Mouse (Mus musculus) frontal cortex, postnatal 10 days (tissue): ENCODE results near the gene Gm28042.
A peak's percentile ranks its signal among the peaks of the same experiment; 100 is the strongest.

Experiments used
- DNase-seq, 2 experiments: peaks; one replicate each; pipeline ENCODE4 v3.0.0; 2022; ENCODE audit warnings: low spot score in 2 of 2, mixed read lengths in 1 of 2

Gene Gm28042

DNA sequence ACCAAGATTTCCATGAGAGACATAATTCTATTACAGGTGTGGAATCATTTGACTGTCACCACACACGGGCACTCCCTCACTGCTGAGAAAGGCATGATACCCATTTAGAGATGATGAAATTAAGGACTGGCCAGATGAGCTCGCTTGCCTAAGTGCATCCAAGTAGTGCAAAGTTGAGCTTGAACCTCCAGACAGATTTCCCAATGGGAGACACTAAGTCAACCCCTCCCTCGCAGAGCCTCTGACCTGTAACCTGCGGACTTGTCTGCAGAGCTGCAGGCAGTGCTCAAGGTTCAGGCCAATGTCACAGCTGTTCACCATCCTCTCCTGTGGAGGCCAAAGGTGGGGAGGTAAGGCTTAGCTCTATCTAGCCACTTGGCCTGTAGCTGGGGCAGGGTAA is 31.5 kb downstream of the Gm28042 start:
- DNase-seq, result no peak

DNA sequence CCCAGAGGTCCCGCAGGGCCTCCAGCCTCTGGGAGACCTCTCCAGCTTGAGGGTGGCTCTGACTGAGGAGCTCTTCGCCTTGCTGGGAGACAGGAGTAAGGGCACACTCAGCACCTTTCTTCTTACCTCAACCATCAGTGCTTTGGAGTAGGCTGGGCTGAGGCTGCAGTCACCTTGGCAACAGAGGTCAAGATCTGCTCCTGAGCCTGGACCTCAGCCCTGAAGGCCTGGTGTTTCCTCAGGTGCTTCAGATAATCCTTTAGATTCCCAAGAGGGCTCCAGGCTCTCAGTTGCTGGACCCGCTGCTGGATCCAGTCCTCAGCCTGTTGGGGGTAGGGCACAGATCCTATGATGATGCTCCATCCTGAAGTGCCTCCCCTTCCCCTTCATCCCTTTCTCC is 32.2 kb downstream of the Gm28042 start:
- no peak for DNase-seq

DNA sequence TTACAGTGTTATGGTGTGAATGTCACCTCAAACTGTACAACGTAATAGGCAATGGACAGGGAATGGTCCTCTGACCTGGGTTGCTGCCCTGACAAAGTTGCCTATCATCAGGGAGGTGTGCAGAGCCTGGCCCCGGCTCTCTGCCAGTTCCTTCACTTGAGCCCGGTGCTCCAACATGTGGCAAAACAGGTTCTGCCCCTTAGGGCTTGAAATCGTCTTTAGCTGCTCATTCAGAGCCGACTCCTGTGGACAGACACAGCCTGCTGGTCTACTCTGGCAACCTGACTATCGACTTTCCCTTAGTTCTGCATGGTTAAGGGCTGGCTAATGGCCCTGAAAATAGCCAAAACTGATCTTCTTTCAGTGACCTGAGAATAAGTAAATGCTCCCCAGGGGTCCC is 32.9 kb downstream of the Gm28042 start:
- no peak for DNase-seq

DNA sequence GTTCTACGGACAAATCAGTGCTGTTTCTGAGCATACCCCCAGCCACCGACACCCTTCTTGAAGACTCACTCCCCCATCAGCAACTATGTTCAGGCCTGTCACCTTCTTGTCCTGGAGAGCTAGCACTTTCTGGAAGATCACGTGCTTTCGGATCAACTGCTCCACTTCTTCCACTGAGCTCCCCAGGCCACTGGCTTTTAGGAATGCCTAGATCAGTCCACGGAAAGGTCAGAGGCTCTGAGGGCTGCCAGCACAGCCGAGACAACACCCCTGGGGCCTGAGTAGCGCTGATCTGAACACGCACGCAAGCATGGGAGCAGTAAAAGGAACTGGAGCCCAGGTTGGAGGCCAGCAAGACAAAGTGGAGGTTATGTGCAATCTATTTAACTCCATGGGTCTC is 33.4 kb downstream of the Gm28042 start:
- no peak for DNase-seq

DNA sequence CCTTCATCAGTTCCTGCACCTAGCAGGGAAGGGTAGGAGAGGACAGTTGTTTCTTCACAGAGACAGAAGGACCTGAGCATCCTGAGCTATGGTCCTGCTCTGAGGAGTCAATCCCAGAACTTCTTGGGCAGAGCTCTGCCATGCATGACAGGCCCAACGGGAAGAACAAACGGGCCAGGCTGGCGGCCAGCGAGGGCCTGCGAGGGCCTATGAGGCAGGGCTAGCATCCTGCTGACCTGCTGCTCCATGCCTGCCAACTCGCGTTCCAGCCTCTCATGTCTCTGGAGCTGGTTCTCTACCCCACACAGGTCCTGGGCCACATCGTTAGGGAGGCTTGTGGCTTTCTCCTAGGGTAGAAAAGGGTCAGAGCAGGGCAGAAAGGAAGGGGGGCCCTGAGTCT is 35.0 kb downstream of the Gm28042 start:
- DNase-seq, result no peak

DNA sequence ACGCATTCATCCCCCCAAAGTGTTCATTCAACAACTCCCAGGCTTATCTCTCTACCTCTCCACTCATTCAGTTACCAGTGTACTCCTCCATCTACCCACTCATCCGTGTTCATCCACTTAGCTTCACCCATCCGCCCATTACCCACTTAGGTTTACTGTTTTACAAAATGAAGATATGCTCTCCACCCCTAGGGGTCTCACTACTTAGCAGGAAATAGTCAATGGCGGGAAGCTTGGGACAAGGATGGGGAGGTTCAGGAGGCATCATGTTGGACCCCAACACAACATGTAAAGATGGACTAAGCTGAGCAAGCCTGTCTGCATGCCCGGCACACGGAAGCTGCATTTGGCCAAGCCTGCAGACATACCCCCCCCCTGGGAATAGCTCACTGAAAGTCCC is 37.3 kb downstream of the Gm28042 start:
- no peak for DNase-seq

DNA sequence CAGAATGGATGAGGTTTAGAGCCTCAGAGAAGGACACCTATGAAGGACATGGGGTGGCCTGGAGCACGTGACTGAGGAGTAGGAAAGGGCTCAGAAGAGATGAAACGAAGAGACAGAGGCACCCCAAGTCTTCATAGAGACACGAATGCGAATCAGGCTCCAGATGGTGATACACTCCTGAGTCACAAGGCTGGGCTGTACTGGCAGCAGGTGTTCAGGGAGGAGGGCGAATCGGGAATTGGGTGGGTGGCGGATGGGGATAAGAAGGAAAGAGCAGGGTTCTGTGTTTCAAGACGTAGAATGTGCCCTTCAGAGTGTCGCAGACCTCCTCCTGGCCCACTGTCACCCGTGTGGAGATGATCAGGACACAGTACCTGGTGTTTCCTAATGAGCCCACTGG is 38.0 kb downstream of the Gm28042 start:
- DNase-seq, result no peak

DNA sequence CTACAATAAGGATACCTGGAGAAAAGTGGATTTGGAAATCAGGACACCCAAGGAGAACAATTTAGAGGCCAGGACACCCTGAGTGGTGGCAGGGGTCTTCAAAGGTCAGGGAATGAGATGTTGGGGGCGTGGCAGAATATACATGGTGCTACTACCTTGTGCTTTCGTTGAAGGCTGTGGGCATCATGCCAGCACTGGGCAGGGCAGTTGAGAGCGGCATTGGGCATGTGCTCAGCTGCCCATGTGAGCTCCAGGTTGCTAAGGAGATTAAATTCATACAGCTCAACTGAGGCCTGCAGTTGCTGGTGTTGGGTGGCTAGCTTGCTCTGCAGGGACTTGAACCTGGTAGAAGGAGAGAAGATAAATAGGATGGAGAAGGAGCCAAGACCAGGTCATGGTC is 38.9 kb downstream of the Gm28042 start:
- DNase-seq, result no peak

DNA sequence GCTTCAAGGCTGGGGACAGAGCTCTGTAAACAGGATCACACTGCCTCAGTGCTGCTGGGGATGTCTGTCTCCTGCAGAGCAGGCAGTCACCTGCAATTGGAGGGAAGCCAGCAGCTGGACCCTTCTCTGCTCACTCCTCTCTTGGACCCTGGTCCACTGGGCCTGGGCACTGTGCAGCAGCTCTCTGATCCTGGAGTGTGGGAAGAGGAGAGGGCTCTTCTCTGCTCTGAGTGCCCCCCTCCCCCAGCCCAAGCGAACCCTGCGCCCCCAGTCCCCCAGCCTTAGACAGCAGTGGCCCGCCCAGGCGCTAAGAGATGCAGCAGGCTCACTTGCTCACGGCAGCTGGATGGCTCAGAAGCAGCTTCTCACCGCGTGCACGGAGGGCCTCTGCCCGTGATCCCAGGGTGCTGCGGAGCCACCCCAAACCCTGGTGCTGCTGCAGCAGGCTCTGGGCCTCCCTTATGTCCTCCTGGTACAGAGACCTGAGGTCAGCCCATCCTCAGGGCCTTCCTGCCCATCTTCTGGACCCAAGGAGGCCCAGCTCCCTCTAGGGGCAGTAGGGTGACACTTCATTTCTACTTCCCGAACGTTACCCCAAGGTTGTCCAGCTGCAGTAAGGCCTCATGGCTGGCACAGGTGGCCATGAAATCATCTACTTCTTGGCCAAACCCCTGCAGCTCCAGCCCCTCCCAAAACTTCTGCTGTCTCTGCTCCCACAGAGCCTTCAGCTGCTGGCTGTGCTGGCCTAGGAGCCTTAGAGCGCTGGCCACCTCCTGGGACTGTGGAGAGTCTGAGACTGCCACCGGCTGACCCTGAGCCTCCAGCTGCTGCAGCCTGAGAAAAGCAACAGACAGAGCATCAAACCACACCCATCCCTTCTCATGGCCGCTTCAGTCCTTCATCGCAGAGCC is 41.5 kb downstream of the Gm28042 start:
- peak; percentile 22 to 31 for DNase-seq

DNA sequence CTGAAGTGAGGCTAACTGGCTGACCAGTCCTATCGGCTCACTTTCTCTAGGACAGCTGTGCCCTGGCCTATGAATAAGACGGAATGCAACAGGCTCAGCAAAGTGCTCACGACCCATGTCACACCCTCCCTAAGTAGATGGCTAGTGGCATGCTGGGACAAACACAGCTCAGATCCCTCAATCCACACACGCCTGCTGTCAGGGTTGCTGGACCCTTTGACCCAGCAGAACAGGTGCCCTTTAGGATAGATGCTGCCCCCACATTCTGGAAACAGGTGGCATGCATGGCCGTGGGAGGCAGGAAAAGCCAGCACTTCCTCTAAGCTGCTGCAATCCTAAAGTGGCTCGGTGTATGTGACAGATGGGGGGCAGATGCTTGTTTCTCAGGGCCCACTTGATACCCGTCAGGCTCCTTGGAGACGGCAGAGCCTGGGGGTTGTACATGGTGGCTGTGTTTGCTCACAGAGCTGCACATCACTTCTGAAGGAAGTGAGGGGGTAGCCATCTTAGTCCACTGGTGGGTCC is 42.2 kb downstream of the Gm28042 start:
- peak; percentile 44 to 69 for DNase-seq

DNA sequence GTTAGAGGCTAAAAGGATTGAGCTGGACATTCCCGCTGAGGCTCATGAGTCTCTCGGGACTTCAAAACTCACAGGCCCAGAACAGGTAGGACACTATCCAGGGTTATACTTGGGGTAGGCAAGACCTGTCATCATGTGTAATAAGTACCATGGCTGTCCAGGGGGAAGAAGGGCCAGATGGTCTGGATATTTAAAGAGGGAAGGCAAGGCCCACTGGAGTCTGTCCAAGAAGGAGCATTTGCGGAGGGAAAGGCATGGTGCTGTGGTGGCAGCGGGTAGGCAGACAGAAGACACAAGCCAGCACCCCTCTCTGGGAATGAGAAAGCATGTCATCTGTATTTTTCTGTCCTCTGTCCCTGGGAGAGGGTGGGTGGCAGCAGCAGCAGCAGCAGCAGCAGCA is 46.8 kb downstream of the Gm28042 start:
- no peak for DNase-seq

DNA sequence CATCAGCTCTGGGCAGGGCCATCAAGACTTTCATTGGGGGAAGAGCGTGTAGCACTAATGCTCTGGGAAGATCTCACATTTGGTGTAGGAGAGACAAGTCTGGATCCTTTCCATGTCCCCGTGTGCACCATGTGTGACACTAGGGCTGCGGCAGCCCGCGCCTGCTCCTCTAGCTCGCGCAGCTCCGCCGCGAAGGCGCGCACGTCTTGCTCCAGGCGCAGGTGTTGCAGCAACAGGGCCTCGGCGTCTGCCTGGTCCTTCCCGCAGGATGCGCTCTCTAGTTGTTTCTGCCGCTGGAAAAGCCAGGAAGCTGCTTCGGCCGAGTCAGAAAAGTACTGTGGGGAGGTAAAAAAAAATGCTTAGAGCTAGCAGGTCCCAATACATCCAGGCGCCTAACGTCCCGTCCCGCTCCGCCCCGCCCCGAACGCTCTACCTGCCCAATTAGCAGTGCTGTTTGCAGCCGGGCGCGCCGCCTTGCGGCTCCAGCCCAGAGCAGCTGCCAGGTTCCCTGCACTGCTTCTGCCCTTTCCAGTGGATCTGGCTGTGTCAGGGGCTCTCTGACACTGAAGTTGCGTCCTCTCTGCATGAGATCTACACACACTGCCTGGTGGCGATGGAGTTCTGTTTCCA is 48.9 kb downstream of the Gm28042 start:
- no peak for DNase-seq

DNA sequence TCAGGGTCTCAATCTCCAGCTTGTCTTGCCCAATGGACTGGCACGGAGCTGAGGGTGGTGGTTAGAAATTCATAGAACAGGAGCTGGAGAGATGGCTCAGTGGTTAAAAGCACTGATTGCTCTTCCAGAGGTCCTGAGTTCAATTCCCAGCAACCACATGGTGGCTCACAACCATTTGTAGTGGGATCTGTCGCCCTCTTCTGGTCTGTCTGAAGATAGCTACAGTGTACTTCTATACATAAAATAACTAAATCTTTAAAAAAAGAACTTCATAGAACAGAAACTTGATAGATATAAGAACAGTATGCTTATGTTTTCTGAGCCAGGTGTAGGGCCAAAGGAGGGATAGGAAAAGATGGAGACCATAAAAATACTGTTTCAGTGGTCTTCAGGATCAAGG is 55.1 kb downstream of the Gm28042 start:
- no peak for DNase-seq

DNA sequence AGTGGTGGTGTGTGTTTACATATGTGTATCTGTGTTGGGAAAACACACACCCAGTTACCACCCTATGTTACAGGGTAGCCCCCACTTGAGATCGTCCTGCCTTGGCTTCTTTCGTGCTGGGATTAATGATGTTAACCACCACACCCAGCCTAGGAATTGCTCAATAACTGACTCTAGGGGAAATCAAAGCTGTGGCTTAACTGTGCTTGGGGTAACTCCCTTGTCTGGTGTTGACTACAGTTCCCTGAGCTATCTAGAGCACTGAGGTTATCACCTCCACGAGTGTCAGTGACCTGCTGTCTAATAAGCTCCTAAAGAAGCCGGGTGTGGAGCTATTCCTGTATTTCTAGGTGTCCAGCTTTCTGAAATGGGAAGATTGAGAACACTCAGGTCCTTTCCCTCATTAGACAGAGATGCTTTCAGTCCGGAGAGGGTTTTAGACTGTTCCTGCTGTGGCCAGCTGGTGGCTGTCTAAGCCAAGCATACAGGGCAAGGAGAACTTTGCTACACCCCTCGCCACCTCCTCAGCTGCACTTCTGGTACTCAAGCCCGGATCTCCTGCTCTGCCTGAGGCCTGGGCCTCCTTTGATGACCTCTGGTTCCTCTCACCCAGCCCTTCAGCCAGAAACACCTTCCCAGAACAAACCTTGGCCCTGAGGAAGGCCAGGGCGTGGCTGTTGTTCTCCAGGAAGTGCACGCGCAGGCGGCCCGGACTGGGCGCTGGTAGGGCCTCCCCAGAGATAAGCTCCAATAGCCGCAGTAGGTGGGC is 57.5 kb downstream of the Gm28042 start:
- no peak for DNase-seq

DNA sequence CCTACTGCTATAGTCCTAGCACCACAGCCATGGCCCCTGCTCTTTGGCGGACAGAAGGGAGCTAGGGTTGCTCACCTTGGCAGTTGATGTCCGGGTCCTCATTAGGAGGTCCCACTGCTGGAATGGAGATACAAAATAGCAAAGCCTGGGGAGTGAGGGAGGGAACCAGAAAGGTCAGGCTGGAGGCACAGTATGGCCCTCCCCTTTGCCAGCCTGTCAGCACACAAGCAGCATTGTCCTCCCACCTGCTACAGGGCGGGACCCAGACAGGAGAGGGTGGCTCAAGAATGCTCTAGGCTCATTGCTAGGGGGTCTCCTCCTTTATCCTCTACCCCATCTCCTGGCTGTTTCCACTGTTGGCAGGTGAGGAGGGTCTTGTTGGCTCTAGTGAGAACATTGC is 58.7 kb downstream of the Gm28042 start:
- DNase-seq, result no peak

DNA sequence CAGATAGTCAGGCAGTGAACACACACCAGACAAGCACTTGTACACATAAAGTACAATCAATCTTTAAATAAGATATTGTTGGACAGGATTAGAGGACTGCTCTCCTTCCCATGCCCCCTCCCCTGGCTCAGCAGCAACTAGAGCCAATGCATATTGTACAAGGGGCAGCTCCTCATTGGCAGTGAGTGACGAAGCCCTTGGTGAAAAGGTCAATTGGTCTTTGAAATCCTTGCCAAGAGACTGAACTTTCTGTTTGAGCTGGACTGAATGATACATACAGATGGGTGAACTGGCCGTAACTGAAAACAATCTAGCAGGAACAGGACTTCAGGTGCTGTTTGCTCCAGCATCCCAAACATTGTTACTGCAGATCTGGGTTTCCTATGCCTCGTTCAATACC is 60.1 kb downstream of the Gm28042 start:
- no peak for DNase-seq

DNA sequence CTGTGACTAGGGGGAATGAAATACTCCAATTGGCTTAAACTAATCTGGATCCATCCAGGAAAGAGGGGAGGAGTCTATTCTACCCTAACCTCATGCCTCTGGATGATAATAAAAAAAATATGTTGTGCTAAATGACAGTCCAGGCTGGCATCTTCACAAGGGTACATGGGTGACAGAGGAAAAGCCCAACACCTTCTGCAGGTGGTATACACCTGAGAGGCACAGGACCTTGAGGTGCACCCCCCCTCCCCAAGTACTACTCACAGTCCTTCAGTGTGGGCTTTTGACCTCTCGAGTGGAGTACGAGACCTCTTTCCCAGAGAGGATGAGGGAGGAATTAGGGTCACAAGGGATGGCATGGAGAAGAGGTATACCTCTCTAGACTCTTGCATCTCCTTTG is 60.6 kb downstream of the Gm28042 start:
- DNase-seq, result no peak

DNA sequence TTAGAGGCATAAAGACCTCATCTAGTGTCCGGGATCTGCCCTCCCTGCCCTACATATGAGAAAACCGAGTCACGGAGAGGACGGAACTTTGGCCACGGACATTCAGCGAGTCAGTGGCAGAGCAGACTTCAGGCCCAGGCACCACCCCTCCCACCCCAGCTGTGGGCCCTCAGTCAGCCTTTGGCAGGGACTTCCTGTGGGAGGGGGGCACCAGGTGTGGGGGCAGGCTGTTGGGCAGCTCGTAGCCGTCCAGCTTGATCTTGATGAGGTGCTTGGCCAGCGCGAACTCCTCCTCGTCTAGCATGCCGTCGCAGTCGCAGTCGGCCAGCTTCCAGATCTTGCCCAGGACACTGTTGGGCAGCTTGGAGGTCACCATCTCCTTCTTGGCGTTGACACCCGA is 63.7 kb downstream of the Gm28042 start:
- DNase-seq, result no peak
